Mouse (Mus musculus): ENCODE measurements at regions not wholly inside any gene's neighbourhood (a gene's known extent, or its start where the extent isn't known, plus 50 kb on each side); places are given as distances from the start of the nearest gene placed in this dataset.

DNA sequence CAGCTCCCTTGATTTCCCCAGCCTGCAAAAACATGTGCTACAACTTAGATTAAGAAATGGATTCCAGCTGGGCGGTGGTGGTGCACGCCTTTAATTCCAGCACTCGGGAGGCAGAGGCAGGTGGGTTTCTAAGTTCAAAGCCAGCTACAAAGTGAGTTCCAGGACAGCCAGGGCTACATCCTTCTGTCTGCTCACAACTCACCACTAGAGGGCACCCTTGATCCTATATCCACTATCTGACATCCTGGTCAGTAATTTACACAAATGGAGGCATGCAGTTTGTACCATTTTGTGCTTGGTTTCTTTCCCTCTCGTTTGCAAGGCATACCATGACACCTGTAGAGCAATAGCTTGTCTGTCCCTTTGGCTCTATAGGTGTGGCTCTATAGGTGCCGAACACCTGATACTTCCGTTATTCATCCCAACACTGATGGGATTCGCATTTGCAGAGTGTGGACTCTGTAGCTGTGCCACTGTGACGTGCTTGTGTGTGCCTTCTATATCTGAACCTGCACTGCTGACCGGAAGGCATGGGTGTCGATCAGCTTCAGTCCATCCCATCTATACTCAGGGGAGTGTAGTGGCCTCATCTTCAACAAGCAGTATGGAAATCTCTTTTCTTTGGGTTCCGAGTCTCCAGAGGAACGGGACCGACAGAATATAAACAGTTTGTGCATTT lies 108.4 kb upstream of the Spata13 start:
- in situ Hi-C loops (cut with MboI, MseI): loop anchor here in 1 of 2 experiments (5.0 kb wide), 1 partner anchor 47 kb away; no protein-coding TSS in a partner anchor

DNA sequence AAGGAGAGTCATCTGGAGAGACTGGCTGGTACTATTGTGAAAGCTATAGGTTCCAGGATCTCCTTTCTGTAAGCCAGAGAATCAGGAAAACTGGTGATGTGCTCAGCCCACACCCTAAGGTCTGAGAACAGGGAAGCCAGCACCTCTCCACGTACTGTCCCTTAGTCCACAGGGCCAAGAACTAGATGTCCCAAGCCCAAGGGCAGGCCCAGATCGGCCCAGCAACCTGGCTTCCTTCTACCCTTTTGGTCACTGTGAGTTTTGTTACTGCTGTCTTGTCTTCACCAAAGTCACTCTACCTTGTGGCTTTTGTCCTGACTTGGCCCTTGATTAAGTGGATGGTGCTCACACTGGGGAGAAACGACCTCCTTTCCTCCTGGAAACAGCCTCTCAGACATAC lies 107.8 kb upstream of the Spata13 start:
- in situ Hi-C loops (cut with MboI, MseI): loop anchor here in 1 of 2 experiments (5.0 kb wide), 1 partner anchor 46 kb away; no protein-coding TSS in a partner anchor

DNA sequence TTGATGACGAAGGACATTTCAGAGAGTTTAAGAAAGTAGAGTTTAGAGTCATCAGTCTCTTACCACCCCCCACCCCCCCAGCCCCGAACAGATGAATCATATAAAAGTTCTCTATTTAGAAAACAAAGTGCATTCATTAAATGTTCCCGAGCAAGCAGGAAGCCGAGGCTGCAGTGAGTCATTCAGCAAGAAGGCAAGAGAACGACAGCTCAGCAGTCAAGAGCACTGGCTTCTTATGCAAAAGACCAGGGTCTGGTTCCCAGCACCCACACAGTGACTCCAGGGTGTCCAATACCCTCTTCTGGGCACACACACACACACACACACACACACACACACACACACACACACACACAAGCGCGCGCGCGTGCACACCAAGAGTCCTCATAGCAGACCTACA lies 107.0 kb upstream of the Spata13 start:
- in situ Hi-C loops (cut with MboI, MseI): loop anchor here in 1 of 2 experiments (5.0 kb wide), 1 partner anchor 45 kb away; no protein-coding TSS in a partner anchor

DNA sequence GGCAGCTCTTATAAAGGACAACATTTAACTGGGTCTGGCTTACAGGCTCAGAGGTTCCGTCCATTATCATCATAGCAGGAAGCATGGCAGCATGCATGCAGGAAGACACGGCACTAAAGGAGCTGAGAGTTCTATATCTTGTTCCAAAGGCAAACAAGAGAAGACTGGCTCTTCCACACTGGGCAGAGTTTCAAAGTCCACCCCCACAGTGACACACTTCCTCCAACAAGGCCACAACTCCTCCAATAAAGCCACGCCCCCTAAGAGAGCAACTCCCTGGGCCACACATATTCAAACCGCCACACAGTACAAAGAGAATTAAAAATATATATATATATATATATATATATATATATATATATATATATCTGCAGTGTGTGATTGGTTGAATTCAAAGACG lies 105.8 kb upstream of the Spata13 start:
- in situ Hi-C loops (cut with MboI, MseI): loop anchor here in 1 of 2 experiments (5.0 kb wide), 1 partner anchor 44 kb away; no protein-coding TSS in a partner anchor

DNA sequence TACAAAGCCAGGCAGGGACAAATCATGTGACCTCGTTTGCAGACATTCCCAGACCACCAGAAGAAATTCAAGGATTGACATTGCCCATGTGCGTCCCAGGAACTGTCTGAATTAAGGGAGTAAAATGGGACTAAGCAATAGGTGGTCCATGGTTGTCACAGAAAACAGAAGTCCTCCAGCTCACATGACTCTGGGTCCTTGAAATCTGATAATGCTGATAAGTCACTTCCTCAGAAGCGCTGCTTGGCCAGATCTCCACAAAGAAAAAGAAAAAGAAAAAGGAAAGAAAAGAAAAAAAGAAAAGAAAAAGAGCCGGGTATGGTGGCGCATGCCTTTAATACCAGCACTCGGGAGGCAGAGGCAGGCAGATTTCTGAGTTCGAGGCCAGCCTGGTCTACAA lies 105.3 kb upstream of the Spata13 start:
- in situ Hi-C loops (cut with MboI, MseI): loop anchor here in 1 of 2 experiments (5.0 kb wide), 1 partner anchor 44 kb away; no protein-coding TSS in a partner anchor

DNA sequence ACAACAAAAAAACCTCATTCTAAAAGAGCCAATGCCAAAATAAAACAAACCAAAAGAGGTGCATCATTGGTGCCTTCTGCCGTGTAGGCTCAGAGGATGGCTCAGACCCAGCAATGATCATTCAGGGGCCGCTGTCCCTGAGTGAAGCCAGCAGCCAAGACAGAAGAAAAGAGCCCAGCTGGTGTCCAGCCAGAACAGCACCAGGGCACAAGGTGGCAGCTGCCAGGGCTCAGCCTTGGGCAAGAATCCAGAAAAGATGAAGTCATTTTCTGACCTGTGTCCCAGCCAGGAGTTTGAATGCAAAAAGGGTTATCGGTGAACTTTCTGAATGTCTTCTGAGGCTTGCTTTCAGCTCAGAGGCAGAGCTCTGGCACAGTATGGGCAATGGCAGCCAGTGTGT lies 104.8 kb upstream of the Spata13 start:
- in situ Hi-C loops (cut with MboI, MseI): loop anchor here in 1 of 2 experiments (5.0 kb wide), 1 partner anchor 43 kb away; no protein-coding TSS in a partner anchor

DNA sequence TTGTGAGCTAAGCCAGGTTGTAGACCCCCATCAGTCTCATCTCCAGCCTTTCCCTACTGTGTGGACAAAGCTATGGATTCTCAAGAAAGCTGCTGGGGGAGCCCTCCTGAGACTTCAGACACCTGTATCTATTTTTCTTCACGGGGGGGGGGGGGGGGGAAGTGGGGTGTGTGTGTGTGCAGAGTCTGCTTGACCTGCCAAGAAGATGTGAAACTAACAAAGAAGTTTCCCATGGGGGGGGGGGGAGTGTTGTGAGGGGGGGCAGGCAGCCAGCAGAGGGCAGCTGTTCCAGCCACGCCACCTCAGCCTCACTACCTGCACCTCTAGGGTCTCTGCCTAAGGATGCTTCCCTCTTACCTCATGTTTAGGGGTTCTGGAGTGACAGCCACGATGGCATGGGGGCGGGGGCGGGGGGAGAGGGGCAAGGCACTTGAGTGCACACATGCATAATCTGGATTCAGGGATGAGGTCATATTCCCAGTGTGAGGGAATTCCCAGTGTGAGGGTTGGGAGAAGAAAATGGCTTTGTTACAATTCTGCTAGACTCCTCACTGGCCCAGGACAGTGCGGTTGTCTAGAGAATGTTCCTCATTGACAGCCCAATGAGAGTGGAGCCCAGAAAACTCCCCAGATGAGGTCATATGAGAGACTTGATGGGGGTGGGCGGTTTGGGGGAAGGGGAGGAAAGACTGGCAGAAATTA lies 104.0 kb upstream of the Spata13 start:
- in situ Hi-C loops (cut with MboI, MseI): loop anchor here in 1 of 2 experiments (5.0 kb wide), 1 partner anchor 43 kb away; no protein-coding TSS in a partner anchor

DNA sequence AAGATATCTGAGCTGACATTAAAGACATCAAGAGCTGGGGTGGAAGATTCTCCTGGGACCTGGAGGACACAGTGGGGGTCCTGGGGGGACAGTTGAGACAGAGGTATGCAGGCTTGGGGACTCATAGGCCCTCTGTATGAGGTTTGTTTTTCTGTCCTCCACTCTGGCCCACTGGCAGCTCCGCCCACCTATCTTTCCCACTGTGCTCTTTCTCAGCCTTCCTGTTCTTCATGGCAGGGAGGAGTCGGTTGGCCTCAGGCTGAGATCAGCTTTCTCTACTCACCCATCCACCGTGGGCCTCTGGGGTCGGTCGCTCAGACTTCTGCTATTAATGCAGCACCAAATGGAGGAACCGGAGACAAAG lies 103.5 kb upstream of the Spata13 start:
- in situ Hi-C loops (cut with MboI, MseI): no loop called here

DNA sequence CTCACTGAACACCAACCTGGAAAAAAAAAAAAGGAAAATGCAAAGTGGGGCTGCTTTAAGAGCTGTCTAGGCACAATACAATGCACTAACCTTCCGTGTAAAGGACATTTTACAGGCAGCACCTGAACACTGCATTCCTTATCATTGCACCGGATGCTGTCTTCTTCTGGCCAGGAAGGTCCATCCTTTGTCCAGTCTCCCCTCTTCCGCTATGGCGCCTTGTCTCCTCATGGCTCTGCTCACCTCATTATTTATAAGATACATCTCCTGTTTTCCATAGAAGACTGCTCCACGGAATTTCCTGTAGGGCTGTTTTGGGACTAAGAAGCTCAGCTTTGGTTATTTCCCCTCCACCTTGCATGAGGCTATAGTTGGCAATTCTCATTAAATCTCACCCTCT lies 102.8 kb upstream of the Spata13 start:
- in situ Hi-C loops (cut with MboI, MseI): no loop called here

DNA sequence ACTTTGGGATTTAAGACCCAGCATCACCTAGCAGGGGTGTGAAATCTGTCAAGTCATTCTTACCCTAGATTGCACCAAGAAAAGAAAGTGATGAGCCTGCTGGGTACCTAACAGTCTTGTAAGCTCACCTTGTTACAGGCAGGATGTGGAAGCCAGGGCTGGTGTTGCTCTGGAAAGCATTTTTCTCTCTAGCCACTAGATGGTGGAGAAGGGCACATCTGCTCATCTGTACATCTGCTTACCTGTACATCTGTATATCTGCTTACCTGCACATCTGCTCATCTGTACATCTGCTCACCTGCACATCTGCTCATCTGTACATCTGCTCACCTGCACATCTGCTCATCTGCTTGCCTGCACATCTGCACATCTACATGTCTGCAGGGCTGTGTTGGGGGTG lies 102.0 kb upstream of the Spata13 start:
- in situ Hi-C loops (cut with MboI, MseI): no loop called here

DNA sequence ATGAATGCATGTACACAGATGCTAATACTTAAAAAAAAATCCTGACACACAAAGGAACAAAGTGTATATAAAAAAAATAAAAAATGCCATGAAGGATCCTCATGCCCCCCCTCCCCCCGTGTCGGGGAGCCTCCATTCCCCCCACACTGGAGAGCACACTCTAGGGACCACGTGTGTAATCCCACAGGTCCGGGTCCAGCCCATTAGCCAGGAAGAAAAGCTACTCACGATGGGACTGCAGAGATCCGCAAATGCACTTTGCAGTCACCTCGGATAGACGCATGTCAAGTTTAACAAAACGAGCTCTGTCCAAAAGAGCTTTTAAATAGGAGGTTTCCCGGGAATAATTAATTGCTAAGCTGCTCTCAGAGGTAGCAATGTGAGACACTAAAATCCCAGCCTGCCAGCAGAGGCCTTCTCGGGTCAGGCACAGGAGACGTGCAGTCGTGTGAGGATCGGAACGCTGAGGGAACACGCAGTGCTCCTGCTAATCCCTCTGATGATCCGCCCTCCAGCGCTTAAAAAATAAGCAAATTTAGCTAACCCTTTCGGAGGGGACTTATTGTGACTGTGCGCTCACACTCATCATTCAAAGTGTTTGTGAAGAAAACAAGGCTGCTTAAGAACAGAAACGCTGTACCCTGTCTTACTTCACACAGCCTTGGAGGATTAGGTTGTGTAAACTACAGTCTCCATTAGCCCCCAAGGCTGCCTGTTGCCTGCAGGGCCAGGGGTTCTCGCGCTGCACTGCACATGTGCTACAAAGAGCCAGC lies 100.2 kb upstream of the Spata13 start:
- in situ Hi-C loops (cut with MboI, MseI): no loop called here

DNA sequence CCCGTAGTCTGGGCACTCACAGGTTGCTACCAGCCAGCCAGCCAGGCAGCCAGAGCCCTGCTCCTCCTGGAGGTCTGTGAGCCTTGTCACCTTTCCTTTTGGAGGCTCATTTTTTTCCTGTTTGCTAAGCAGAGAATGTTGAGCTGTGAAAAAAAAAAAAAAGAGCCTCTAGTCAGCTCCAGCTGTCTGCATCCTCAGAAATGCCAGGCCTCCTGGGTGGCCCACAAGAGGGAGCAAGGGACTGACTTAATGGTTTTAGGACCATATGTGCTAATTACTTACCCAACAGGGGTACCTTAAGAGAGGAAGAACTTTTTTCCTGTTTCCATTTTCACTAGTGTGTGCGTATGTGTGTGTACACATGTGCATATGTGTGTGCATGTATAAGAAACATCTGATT lies 94.8 kb upstream of the Spata13 start:
- in situ Hi-C loops (cut with MboI, MseI): no loop called here

DNA sequence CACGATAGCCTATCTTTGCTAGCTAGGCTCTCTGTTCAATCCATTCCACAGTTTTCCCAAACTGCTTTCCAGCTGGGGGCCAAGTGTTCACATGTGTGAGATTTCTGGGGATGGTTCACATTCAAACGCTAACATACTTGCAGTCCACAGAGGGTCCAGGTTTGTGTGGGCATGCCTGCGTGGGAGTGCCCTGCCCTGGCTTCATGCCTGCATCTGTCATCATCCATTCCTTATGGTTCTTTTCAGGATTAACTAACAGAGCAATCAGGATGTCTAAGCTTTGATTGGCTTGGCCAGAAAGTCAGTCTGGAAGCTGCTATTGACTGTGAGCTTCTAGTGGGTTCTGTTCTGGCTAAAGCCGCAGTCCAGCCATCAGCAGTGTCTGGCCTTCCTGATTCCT lies 93.7 kb upstream of the Spata13 start:
- in situ Hi-C loops (cut with MboI, MseI): no loop called here

DNA sequence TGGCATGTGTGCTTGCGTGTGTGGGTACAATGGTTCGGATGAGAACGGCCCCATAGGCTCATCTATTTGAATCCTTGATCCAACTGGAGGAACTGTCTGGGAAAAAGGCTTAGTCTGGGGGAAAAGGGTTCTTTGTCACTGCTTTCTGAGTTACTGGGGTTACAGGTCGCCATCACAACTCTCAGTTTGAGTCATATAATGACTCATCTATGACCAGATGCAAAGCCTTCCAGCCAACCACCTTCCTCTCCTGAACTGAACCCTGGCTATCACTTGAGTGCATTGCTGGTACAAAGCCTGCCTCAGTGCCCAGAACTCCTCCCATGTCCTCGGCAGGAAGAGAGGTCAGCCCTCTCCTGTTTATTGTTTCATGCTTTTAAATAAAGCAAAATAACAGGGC lies 92.2 kb upstream of the Spata13 start:
- in situ Hi-C loops (cut with MboI, MseI): no loop called here

DNA sequence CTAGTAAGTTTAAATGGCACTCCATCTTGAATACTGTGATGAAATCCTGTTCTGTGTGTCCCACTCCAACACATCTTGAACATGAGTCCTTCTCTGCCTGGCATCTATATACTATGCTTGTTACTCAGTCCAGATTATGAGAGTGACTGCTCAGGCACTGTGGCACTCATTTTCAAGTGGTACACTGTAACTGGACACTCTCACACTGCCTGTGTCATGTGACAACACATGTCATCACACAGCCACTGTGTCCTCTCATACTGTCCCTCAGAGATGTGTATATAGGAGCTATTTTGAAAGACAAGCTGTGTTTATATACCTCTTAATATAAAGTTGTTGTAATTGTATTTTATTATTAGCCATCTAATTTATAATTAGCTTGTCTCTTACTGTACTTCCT lies 89.0 kb upstream of the Spata13 start:
- in situ Hi-C loops (cut with MboI, MseI): no loop called here

DNA sequence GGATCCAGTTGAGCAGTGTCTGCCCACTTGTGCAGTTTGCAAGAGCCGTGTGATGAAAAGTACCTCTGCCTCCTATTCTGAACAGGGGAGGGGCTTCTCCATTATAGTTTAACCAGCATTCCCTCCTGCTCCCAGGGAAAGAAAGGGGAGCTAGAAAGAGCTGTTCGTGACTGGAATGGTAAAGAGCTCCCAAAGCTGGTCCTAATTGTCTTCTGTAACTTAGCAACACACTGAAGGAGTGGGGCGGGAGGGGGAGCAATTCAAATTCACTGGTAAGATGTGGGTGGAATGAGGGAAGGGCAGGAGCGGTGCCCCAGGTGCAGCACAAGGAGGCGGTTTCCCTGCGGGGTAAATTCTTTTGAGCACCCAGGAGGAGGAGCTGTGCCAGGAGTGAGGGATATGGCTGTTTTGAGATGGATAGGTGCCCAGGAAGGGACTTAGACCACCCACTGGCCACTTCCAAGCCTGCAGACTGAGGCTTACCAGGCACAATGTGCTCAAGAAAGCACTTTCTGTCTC lies 79.5 kb upstream of the Spata13 start:
- in situ Hi-C loops (cut with MboI, MseI): no loop called here

DNA sequence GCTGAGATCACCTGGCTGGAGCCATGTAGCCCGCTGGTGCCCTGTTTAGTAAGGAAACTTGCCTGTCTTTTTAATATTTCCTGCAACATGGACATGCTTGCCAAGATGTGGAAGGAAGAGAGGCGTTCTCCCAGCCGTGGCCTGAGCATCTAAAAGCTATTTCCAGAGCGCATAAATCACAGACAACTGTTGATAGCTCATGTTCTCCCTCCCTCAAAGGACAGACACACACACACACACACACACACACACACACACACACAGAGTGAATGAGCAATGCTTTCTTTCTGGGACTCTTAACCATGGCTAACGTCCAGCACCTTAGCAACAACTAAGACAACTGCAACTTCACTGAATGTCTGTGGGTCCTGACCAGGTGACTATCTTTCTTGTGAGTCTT lies 77.3 kb upstream of the Spata13 start:
- in situ Hi-C loops (cut with MboI, MseI): no loop called here

DNA sequence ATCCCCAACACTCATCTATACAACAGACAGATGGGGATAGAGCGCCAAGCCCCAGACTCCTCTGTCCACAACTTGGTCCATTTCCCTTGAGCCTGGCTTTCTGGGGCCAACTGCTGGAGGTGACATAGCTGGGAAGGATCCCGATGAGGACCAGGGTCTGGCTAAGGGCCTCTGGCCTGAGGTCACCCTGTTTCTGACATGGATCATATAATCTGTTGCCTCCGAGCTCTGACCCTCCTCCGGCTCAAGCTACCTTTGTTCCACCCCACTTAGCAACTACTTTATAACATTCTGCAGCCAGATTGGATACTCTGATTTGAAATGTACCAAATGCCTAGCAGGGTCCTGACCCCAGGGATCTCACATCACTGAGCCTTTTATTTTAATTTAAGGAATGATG lies 76.8 kb upstream of the Spata13 start:
- in situ Hi-C loops (cut with MboI, MseI): no loop called here

DNA sequence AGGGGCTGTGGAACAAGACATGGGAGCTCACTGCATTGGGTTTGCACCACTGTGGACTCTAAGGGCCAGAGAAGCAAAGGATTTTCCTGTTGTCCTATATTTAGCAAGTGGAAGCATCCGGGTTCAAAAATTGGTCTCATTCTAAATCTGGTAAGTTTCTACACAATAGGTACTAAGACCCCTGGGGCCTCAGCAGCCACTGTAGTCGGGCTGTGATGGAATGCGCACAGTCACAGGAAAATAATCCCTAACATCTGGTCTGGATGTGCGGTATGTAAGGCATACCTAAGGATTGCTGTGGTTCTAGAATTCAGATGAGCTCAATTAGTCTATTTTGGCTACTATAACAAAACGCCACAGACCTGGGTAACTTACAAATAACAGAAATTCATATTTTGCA lies 74.4 kb upstream of the Spata13 start:
- in situ Hi-C loops (cut with MboI, MseI): no loop called here

DNA sequence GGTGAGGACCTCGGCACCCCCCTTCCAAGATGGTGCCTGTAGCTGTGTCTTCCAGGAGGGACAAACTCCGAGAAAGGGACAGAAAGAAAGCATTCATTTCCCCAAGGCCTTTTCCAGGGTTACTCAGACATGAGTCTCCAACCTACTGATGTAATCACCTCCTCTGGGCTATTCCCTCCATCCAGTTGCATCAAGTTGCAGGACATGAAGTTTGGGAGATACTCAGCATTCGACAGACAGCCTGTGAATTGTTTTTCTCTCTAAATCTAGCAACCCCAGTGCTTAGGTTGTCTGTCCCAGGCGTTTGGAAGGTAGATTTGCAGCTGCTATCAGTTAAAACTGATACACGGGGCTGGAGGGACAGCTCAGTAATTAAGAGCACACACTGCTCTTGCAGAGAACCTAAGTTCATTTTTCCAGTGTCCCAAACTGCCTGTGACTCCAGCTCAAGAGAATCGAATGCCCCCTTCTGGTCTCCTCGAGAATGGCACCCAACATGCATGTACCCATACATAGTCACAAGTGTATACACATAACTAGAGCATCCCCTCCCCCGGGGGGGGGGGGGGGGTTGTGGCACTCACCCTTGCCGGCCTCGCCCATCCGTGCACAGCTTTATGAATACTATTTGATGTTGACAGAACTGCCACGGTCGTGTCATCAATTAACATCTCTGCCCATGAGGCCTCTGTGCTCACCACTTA lies 73.8 kb upstream of the Spata13 start:
- in situ Hi-C loops (cut with MboI, MseI): no loop called here

DNA sequence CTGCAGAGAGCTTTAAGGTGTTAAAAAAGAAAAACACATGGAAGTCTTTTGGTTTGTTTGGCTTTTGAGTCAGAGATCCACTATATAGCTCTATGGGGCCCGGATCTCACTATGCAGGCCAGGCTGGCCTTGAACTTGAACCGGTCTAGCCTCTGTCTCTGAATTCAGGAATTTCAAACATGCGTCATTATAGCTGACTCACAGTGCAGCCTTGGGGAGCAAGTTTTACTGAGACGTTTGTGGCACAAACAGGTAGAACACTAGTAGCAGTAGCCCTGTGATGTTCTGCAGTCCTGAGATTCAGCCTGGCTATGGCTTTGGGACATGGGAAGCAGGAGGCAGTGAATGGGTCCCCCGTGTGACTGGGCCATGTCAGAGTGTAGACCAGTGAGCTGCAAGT lies 57.5 kb upstream of the Spata13 start:
- in situ Hi-C loops (cut with MboI, MseI): no loop called here
